Mouse (Mus musculus) brain, embryonic 14.5 days (tissue): ENCODE measurements around the gene Naa40. TPM values are rescaled to one million over a fixed set of nuclear protein-coding genes. Genes with fewer than 3 reads are reported as not detected.

Source experiments
- DNase-seq: peaks from one replicate; pipeline ENCODE4 v3.0.0-alpha.2; 2011; ENCODE audit warnings: low read depth
- CTCF ChIP-seq: fragments of 200-500 bp; IDR thresholded peaks from 2 replicates; pipeline ENCODE4 v1.5.1; 2012; ENCODE audit warnings: inconsistent platforms, mild to moderate bottlenecking, moderate library complexity, borderline replicate concordance; ENCODE audit not compliant: insufficient read depth, insufficient read length; ENCODE audit errors: extremely low read depth
- POLR2A ChIP-seq: fragments of 200-500 bp; IDR thresholded peaks from 2 replicates; pipeline ENCODE4 v1.6.1; 2012; ENCODE audit warnings: mild to moderate bottlenecking, inconsistent platforms, borderline replicate concordance; ENCODE audit not compliant: poor library complexity, insufficient read depth, insufficient read length, severe bottlenecking; ENCODE audit errors: extremely low read depth
- polyA plus RNA-seq: library from polyadenylated mRNA; depleted of rRNA; stranded (reverse); fragments of >200 nt; gene quantifications from 2 replicates; pipeline ENCODE4 v1.2.3, GENCODE M21; 2012; rRNA removed

Naa40 gene
- polyA plus RNA-seq, 1 experiment, result 74.8 TPM

DNA sequence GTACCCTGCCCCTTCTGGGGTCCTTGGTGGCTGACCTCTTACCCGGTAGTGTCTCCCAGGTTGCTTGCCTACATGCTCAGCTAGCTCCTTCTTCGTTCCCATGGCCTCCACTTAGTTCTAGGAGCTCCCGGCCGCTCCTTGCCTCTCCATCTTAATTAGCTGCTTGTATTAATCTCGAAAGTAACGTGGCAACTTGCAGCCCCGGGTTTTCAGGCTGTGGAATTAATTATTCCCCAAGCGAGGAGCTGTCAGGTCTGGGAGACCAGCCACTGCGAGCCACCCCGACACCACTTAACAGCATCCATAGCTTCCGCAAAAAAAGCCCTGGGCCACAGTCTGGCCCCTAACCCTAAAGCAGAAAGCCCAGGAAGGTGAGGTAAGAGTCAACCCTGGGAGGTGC is 57.6 kb downstream of the Naa40 start:
- TF ChIP-seq POLR2A, result no peak
- no peak for TF ChIP-seq CTCF
- peak; percentile 76 for DNase-seq

DNA sequence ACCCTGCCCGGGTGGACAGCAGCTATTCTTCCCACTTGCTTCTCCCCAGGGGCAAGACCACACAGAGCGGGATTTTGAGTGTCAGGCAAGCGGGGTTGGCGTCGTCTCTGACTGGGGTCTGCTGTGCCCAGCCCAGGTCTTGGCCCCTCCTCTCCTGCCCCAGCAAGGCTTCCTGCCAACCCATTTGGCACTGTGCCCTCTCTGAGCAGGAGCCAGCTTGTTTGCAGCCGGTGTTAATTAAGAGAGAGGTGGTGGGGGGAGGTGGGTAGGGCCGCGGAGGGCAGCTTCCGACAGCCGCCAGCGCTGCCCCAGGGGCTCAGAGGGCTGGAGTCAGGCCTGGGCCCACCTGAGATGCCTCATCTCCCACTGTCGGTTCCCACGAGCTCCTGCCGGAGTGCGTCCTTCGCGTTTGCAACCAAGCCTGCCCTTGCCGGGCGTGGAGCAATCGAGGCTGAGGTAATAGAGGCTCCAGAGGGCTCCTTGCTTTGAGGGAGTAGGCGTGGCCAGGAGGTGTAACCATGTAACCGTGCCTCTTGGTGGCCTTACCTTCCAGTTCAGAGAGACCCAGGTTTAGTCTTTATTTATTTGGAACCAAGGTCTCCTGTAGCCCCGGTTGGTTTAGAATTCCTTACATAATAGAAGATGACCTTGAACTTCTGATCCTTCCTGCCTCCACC is 58.6 kb downstream of the Naa40 start:
- TF ChIP-seq CTCF (no peak), POLR2A (no peak)
- DNase-seq, result peak; percentile 97

DNA sequence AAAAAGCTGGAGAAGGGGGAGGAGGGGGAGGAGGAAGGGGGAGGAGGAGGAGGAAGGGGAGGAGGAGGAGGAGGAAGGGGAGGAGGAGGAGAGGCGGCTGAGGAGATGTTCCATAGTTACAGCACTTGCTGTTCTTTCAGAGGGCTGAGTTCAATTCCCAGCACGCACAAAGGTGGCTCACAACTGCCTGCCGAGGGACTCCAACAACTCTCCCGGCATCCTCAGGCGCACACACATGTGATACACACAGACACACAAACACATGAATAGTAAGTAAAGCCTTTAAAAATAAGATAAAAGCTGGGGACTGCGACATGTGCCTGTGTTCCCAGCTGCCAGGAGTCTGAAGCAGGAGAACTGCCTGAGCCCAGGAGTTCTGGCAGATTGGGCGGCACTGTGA is 59.5 kb downstream of the Naa40 start:
- TF ChIP-seq POLR2A, result no peak
- no peak for TF ChIP-seq CTCF
- DNase-seq, result peak; percentile 58

DNA sequence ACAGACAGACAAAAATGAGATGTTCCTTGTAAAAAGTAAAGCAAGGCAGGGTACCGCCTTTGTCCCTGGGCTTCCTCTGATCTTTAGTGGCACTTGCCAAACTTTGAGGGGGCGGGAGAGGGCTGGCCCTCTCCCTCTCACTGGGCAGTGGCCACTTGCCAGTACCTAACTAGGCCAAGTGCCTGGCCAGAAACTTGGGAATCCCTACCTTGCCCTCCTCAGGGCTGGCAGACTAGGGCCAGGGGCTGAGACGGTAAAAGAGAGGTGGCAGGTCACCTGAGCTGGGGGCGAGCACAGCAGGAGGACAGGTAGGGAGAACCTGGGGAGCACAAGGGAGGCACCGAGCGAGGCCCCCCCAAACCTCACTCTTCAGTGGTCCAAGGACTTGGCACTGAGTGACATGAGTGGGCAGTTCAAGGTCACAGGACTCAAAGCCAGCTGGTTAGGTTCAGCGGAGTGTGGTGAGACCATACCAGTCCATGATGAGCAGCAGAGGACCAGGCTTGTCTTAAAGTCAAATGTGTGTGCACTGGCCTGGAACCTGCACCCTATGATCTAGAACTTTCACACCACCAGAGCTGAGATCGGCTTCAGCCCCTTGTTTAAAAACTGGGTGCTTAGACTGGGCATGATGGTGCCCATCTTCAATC is 60.1 kb downstream of the Naa40 start:
- peak; percentile 59 for DNase-seq

DNA sequence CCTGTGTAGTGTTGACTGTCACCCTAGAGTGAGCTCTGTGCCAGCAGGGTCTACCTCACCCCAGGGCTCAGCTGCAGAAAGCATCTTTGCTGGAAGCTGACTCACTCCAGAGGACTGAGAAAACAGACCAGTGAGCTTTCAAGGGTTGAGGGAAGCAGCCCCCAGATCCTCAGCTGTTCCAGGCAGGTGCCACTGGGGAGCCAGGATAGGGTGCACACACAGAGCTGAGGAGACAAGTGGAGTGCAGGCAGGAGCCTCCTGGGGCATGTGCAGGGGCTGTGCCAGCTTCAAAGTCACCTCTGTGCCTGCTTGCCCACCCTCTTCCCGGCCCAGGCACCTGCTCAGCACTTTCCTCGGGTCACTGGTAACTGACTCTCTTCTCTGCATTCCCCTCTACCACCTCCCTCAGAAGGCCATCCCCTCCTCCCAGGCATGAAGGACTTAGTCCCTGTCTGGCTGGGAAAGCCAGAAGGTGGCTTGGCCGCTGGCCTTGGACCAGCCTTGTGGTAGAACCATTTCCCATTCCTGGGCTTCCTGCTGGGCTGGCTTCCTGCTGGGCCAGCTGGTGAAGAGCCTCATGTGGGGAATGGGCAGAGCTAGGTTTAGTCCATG is 62.0 kb downstream of the Naa40 start:
- no peak for TF ChIP-seq POLR2A
- no peak for TF ChIP-seq CTCF
- no peak for DNase-seq

More for the DNA sequence above, 60.1 kb downstream of the Naa40 start:
- TF ChIP-seq POLR2A (no peak), CTCF (no peak)

DNA sequence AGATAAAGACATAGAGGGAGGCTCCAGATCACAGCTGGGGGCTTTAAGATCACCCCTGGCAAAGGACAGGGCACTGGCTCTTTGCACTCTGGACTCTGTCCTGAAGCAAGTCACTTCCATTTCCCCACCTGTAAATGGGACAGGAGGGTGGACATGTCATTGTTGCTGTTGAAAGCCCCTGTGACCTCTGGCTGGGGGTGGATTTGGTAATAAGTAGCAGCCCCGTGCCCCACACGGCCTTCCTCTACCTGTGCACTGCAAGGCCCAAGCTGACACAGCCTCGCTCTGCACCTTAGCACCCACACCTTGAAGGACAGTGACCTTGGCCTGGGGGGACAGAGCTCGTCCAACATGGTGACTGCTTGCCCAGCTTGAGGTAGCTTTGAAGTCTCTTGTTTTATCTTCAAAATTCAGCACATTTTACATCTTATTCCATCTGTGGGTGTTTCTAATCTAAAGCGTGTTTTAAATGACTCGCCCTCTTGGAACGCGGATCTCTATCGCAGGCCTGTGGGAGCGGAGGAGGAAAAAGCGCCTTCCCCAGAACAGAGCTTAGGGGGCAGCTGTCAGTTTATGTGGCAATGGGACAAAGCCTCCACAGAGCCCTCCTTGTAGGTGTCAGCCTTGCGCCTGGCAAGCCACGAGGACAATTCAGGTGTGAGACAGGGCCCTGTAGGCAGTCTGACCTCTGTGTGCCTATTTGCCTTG is 63.0 kb downstream of the Naa40 start:
- peak; percentile 67 for DNase-seq
- TF ChIP-seq CTCF (no peak), POLR2A (no peak)

DNA sequence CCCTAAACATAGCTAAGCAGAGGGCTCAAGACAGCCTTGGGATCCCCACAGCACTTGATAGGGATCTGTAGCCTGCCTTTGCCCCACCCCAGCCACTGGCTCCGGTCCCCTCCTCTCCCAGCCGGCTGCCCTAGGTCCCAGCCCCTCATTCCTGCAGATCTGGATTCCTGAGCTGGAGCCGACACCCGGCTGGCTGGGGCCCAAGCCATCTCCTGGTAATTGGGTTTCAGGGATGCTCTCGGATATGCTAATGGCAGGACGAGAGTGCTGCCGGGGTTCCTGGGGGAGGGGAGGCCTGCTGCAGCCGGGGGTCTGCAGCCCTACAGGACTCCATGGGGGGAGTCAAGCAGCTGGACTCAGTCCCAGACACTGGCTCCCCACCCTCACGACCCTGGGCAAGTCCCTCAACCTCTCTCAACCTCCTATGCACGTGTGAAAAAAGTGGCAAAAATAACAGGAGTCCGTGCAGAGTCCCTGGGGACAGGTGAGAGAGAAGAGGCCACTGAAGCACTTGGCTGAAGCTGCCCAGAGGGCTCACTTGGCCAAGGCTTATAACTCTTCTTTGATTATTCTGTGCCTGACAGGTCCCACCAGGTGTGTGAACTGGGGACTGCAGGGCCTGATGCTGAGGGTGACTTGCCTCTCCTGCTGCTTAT is 64.8 kb downstream of the Naa40 start:
- DNase-seq, result peak; percentile 92
- TF ChIP-seq POLR2A (no peak), CTCF (no peak)

Other genes starting within 250 kb of the Naa40 start
- gene Dnajc4, start 248.6 kb downstream of the Naa40 start, polyA plus RNA-seq, result 25.7 and 31.3 TPM in 2 replicates
- gene Nudt22, start 245.1 kb downstream of the Naa40 start, polyA plus RNA-seq, result 15.4 and 21.5 TPM in 2 replicates
- 18.6 and 25.5 TPM in 2 replicates for gene Trpt1, start 245.1 kb downstream of the Naa40 start, polyA plus RNA-seq
- gene Fermt3, start 221.7 kb downstream of the Naa40 start, polyA plus RNA-seq, result 4.8 and 5.3 TPM in 2 replicates
- 151 and 158 TPM in 2 replicates for gene Stip1, start 201.2 kb downstream of the Naa40 start, polyA plus RNA-seq
- gene Macrod1, start 184.4 kb downstream of the Naa40 start, polyA plus RNA-seq, result 5.7 and 8.2 TPM in 2 replicates
- gene Flrt1, start 135.5 kb downstream of the Naa40 start, polyA plus RNA-seq, result 2.5 and 4.3 TPM in 2 replicates
- 209 and 213 TPM in 2 replicates for gene Otub1, start 34.9 kb downstream of the Naa40 start, polyA plus RNA-seq
- gene Cox8a, start 23.6 kb downstream of the Naa40 start, polyA plus RNA-seq, result 458 and 614 TPM in 2 replicates
- 134 and 211 TPM in 2 replicates for gene Rcor2, start 26.1 kb upstream of the Naa40 start, polyA plus RNA-seq
- 70.4 and 98.0 TPM in 2 replicates for gene Mark2, start 100.7 kb upstream of the Naa40 start, polyA plus RNA-seq
- 48.2 and 49.2 TPM in 2 replicates for gene Spindoc, start 141.8 kb upstream of the Naa40 start, polyA plus RNA-seq
- gene 2700081O15Rik, start 176.4 kb upstream of the Naa40 start, polyA plus RNA-seq, result 162 and 167 TPM in 2 replicates
- gene Rtn3, start 242.1 kb upstream of the Naa40 start, polyA plus RNA-seq, result 436 and 508 TPM in 2 replicates